Mouse (Mus musculus) G1E (cell line): ENCODE measurements around the gene Klra8.

Experiments
- CTCF ChIP-seq: IDR thresholded peaks from 2 replicates; pipeline ENCODE4 v1.5.1; 2012; ENCODE audit warnings: low read depth, low read length, inconsistent platforms, mixed read lengths
- GATA1 ChIP-seq: IDR thresholded peaks from 2 replicates; pipeline ENCODE4 v1.6.1; 2012; ENCODE audit warnings: borderline replicate concordance, low read length, inconsistent platforms, mixed read lengths

- TF ChIP-seq CTCF = no peak
- TF ChIP-seq GATA1 = no peak
Measured at GRCm38 (mm10) chr6:130110485-130110884, 19.2 kb downstream of the Klra8 start.
